In genomic region chr11:70647716-70648420, GRCm38 (mm10) we compare ENCODE assay signal across 7 mouse cellular contexts. TPM values are rescaled to one million over a fixed set of nuclear protein-coding genes. Genes with fewer than 3 reads are reported as not detected.
DNase-seq lines count a peak whose midpoint lies in the region; ATAC-seq and TF ChIP-seq lines count a peak whose summit lies in the region.

No protein-coding gene starts in this region.

- DNase-seq in right cerebral cortex, postnatal 25 days, result peak; percentile 26
- DNase-seq in right cerebral cortex, postnatal 4 days, result no peak
- DNase-seq in cerebellum, postnatal 14 days, result peak; percentile 44 to 46
- DNase-seq in heart, postnatal 0 days (ENCODE audit: low spot score), result peak; percentile 16
- DNase-seq in frontal cortex, postnatal 36 days (ENCODE audit: low spot score in 2 of 2), result no peak

- no peak for ATAC-seq in heart, postnatal 0 days (ENCODE audit: insufficient read depth, low read depth)
- ATAC-seq in limb, embryonic 13.5 days (ENCODE audit: low FRiP score, low read depth), result no peak

- peak overlapping the region; percentile 97 for H3K27ac ChIP-seq in heart, postnatal 0 days (ENCODE audit: low read depth)
- H3K27ac ChIP-seq in limb, embryonic 13.5 days, result peak overlapping the region; percentile 90

- TF ChIP-seq EP300 in heart, postnatal 0 days (IDR thresholded peaks at IDR 0.05; ENCODE audit: low read depth), result no peak

- peaks cover 11% of the 10 kb centered on the region for H3K4me1 ChIP-seq in heart, postnatal 0 days (ENCODE audit: control insufficient read depth, insufficient read depth)
- peaks cover 58% of the 10 kb centered on the region for H3K4me1 ChIP-seq in limb, embryonic 13.5 days

- peak overlapping the region; percentile 62 for H3ac ChIP-seq in myocyte (ENCODE audit: control insufficient read depth, insufficient read length)

- peak overlapping the region; percentile 95 for H3K4me2 ChIP-seq in heart, postnatal 0 days (ENCODE audit: low read depth, low read length)
- H3K4me2 ChIP-seq in limb, embryonic 13.5 days (replicated peaks), result peak overlapping the region; percentile 99
- peak overlapping the region; percentile 95 for H3K4me2 ChIP-seq in myocyte (ENCODE audit: low read depth)

- no peak for TF ChIP-seq CTCF in heart, postnatal 0 days (IDR thresholded peaks at IDR 0.05; ENCODE audit: low read depth)

- H3K4me3 ChIP-seq in heart, postnatal 0 days (ENCODE audit: low read depth, low read length), result peak overlapping the region; percentile 80
- H3K4me3 ChIP-seq in limb, embryonic 13.5 days, result peak overlapping the region; percentile 91
- peak overlapping the region; percentile 62 for H3K4me3 ChIP-seq in myocyte

- peaks cover 48% of the 10 kb centered on the region for H3K79me2 ChIP-seq in myocyte (ENCODE audit: control insufficient read depth, insufficient read depth)

- no peaks in the 10 kb centered on the region for H3K27me3 ChIP-seq in heart, postnatal 0 days (ENCODE audit: control insufficient read depth, insufficient read depth, low read length)
- no peaks in the 10 kb centered on the region for H3K27me3 ChIP-seq in limb, embryonic 13.5 days
- H3K27me3 ChIP-seq in myocyte (ENCODE audit: control insufficient read depth, insufficient read depth, insufficient read length), result no peaks in the 10 kb centered on the region

- H3K9ac ChIP-seq in heart, postnatal 0 days (replicated peaks; ENCODE audit: low read depth, low read length), result peak overlapping the region; percentile 86
- H3K9ac ChIP-seq in limb, embryonic 13.5 days, result peak overlapping the region; percentile 92

- peaks cover 61% of the 10 kb centered on the region for H3K36me3 ChIP-seq in heart, postnatal 0 days (replicated peaks; ENCODE audit: control insufficient read depth, insufficient read depth, low read length)
- peaks cover 71% of the 10 kb centered on the region for H3K36me3 ChIP-seq in limb, embryonic 13.5 days
- peaks cover 43% of the 10 kb centered on the region for H3K36me3 ChIP-seq in myocyte (ENCODE audit: control insufficient read depth, insufficient read depth)

- WGBS in heart, postnatal 0 days, result 3% methylated on average over 28 of the region's 28 CpGs
- 5% methylated on average over 28 of the region's 28 CpGs for WGBS in limb, embryonic 13.5 days

- TF ChIP-seq POLR2A in myocyte (IDR thresholded peaks at IDR 0.05; ENCODE audit: insufficient read length, low read depth), result peak; percentile 46

- H3K9me3 ChIP-seq in heart, postnatal 0 days (replicated peaks; ENCODE audit: control insufficient read depth, low read length), result no peaks in the 10 kb centered on the region
- H3K9me3 ChIP-seq in limb, embryonic 13.5 days, result no peaks in the 10 kb centered on the region

TF ChIP-seq in myocyte, 11 proteins besides CTCF, POLR2A, EP300 and RAD21:
- TF ChIP-seq POLR2AphosphoS2 (IDR thresholded peaks at IDR 0.05; ENCODE audit: insufficient read length, low read depth) (peak; percentile 95), MYOG (IDR thresholded peaks at IDR 0.05; ENCODE audit: control insufficient read depth in 1 of 3, insufficient read depth in 1 of 3, insufficient read length in 2 of 3, low read depth in 2 of 3) (no peak)

RNA-seq across cellular contexts. Expression of gene Slc25a11, which starts 0.6 kb away (rescaled TPM):
- total RNA-seq in heart, postnatal 0 days (2014; rRNA removed; ENCODE audit: low replicate concordance), result 530 and 532 TPM in 2 replicates
- polyA plus RNA-seq in heart, postnatal 0 days (2015; fragmentation: Nextera tagmentation; extraction: Ambion mirVana), result 446 and 451 TPM in 2 replicates
- polyA plus RNA-seq in limb, embryonic 13.5 days (2015; fragmentation: Nextera tagmentation; extraction: Ambion mirVana), result 165 and 173 TPM in 2 replicates
- 165 TPM for polyA plus RNA-seq in myocyte (2012; fragmentation: generic; extraction: Trizol)

RNA-seq across cellular contexts. Expression of gene Rnf167, which starts 0.8 kb away (rescaled TPM):
- total RNA-seq in heart, postnatal 0 days (2014; rRNA removed; ENCODE audit: low replicate concordance), result 48.3 and 66.3 TPM in 2 replicates
- 61.8 and 62.5 TPM in 2 replicates for polyA plus RNA-seq in heart, postnatal 0 days (2015; fragmentation: Nextera tagmentation; extraction: Ambion mirVana)
- 120 and 129 TPM in 2 replicates for polyA plus RNA-seq in limb, embryonic 13.5 days (2015; fragmentation: Nextera tagmentation; extraction: Ambion mirVana)
- 16.7 TPM for polyA plus RNA-seq in myocyte (2012; fragmentation: generic; extraction: Trizol)

RNA-seq across cellular contexts. Expression of gene Pfn1, which starts 6.6 kb away (rescaled TPM):
- total RNA-seq in heart, postnatal 0 days (2014; rRNA removed; ENCODE audit: low replicate concordance), result 924 and 959 TPM in 2 replicates
- 903 and 932 TPM in 2 replicates for polyA plus RNA-seq in heart, postnatal 0 days (2015; fragmentation: Nextera tagmentation; extraction: Ambion mirVana)
- polyA plus RNA-seq in limb, embryonic 13.5 days (2015; fragmentation: Nextera tagmentation; extraction: Ambion mirVana), result 1,638 and 1,674 TPM in 2 replicates
- polyA plus RNA-seq in myocyte (2012; fragmentation: generic; extraction: Trizol), result 2,636 TPM

RNA-seq across cellular contexts. Expression of gene Gp1ba, which starts 8.9 kb away (rescaled TPM):
- 0.08 TPM in 1 of 2 replicates, not detected in the other for total RNA-seq in heart, postnatal 0 days (2014; rRNA removed; ENCODE audit: low replicate concordance)
- polyA plus RNA-seq in heart, postnatal 0 days (2015; fragmentation: Nextera tagmentation; extraction: Ambion mirVana), result 0.26 and 0.27 TPM in 2 replicates
- polyA plus RNA-seq in limb, embryonic 13.5 days (2015; fragmentation: Nextera tagmentation; extraction: Ambion mirVana), result 0.18 and 0.22 TPM in 2 replicates
- 0.22 TPM for polyA plus RNA-seq in myocyte (2012; fragmentation: generic; extraction: Trizol)

RNA-seq across cellular contexts. Expression of gene Eno3, which starts 9.1 kb away (rescaled TPM):
- 1,315 and 1,376 TPM in 2 replicates for total RNA-seq in heart, postnatal 0 days (2014; rRNA removed; ENCODE audit: low replicate concordance)
- 1,204 and 1,224 TPM in 2 replicates for polyA plus RNA-seq in heart, postnatal 0 days (2015; fragmentation: Nextera tagmentation; extraction: Ambion mirVana)
- polyA plus RNA-seq in limb, embryonic 13.5 days (2015; fragmentation: Nextera tagmentation; extraction: Ambion mirVana), result 52.3 and 57.1 TPM in 2 replicates
- polyA plus RNA-seq in myocyte (2012; fragmentation: generic; extraction: Trizol), result 1,792 TPM

Comparison
In these comparisons a context has a peak if more than half of its experiments do, and no peak if none do; other contexts are left out.
1. DNase-seq: peak in right cerebral cortex, postnatal 25 days (single experiment), cerebellum, postnatal 14 days (2 of 2) and heart, postnatal 0 days (single experiment); none in right cerebral cortex, postnatal 4 days (single experiment) and frontal cortex, postnatal 36 days (0 of 2).
2. Peak in every context shown above with its lines, with median percentiles within 50 percentile points of each other: H3K4me2 ChIP-seq and H3K4me3 ChIP-seq.